Mouse (Mus musculus) limb, embryonic 15.5 days (tissue): ENCODE measurements around the gene Nfat5. TPM values are rescaled to one million over a fixed set of nuclear protein-coding genes. Genes with fewer than 3 reads are reported as not detected.

Experiments used
- ATAC-seq: fragments of 200-750 bp; cut with Nextera tagmentation; 2 replicates; pipeline ENCODE4 v1.8.0; 2017; ENCODE audit warnings: low read depth, moderate TSS enrichment; ENCODE audit not compliant: insufficient number of reproducible peaks, low FRiP score, low TSS enrichment
- H3K27ac ChIP-seq: fragments of 300-500 bp; sonication (generic); 2 replicates; pipeline ENCODE4 v1.5.1; 2015; ENCODE audit warnings: moderate library complexity, mild to moderate bottlenecking, inconsistent platforms
- H3K27me3 ChIP-seq: fragments of 300-500 bp; sonication (generic); 2 replicates; pipeline ENCODE4 v1.6.1; 2015; ENCODE audit warnings: inconsistent platforms
- H3K36me3 ChIP-seq: fragments of 300-500 bp; sonication (generic); 2 replicates; pipeline ENCODE4 v1.6.1; 2015; ENCODE audit warnings: inconsistent platforms
- H3K4me1 ChIP-seq: fragments of 300-500 bp; sonication (generic); 2 replicates; pipeline ENCODE4 v1.6.1; 2015; ENCODE audit warnings: inconsistent platforms
- H3K4me2 ChIP-seq: fragments of 300-500 bp; sonication (generic); 2 replicates; pipeline ENCODE4 v1.6.1; 2015; ENCODE audit warnings: mild to moderate bottlenecking, inconsistent platforms
- H3K4me3 ChIP-seq: fragments of 300-500 bp; sonication (generic); 2 replicates; pipeline ENCODE4 v1.5.1; 2015; ENCODE audit warnings: mild to moderate bottlenecking, inconsistent platforms
- H3K9ac ChIP-seq: fragments of 300-500 bp; sonication (generic); 2 replicates; pipeline ENCODE4 v1.6.1; 2015; ENCODE audit warnings: inconsistent platforms
- H3K9me3 ChIP-seq: fragments of 300-500 bp; sonication (generic); 2 replicates; pipeline ENCODE4 v1.6.1; 2016; ENCODE audit warnings: inconsistent platforms
- WGBS: fragments of 180-500 bp; shearing (Covaris S2); methylation state at CpG from one replicate; pipeline ENCODE4 v1.1.7; 2015; 5-methylcytosine and 5-hydroxymethylcytosine counted together
- polyA plus RNA-seq: library from polyadenylated mRNA; unstranded; fragments of >200 nt; fragmentation: Nextera tagmentation; extraction: Ambion mirVana; gene quantifications from 2 replicates; pipeline ENCODE4 v1.2.1, GENCODE M21; 2015

Nfat5 gene
- polyA plus RNA-seq, result 17.7 and 22.0 TPM in 2 replicates

- Histone ChIP-seq H3K4me3 (peak within 1 kb of the TSS; percentile 96), H3K4me1 (peaks cover 20% of the 10 kb centered on the region), H3K36me3 (no peaks in the 10 kb centered on the region), H3K4me2 (peak within 1 kb of the TSS; percentile 58), H3K9me3 (no peaks in the 10 kb centered on the region), H3K27ac (peak within 1 kb of the TSS; percentile 95), H3K9ac (peak within 1 kb of the TSS; percentile 96), H3K27me3 (no peaks in the 10 kb centered on the region)
- peak; percentile 92 for ATAC-seq
- under 1% methylated on average over 44 of the region's 49 CpGs for WGBS
Measured at GRCm38 (mm10) chr8:107292928-107293601, at the start of gene Nfat5. TSS of gene Nfat5 (plus strand) at chr8:107293470.

DNA sequence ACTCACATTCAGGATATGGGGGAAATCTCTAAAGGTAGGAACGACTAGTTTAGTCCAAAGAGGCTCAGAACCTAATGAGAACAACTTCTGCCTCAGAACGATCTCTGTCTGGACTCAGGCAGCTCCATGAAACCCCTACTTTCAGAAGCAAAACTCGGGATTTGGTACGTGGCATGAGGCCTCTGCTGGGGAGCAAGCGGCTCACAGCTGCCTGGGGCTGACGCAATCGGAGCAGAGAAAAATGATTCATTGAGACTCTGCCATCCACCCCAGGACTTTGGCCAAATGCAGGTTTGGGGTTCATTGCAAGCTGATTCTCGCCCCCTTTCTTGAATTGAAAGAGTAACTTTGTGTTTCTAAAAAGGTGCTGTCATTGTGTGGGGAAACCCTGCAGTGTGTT, 49.1 kb upstream of the Nfat5 start:
- no peaks in the 10 kb centered on the region for H3K36me3 ChIP-seq
- 0 out of 2 replicates have a peak, but pooled peaks have one; percentile 50 for ATAC-seq
- H3K4me3 ChIP-seq, result no peak overlapping the region
- no peak overlapping the region for H3K9ac ChIP-seq
- 41% methylated on average over 8 of the region's 8 CpGs for WGBS
- peaks cover 14% of the 10 kb centered on the region for H3K4me1 ChIP-seq
- no peaks in the 10 kb centered on the region for H3K9me3 ChIP-seq
- H3K4me2 ChIP-seq, result no peak overlapping the region
- H3K27ac ChIP-seq, result peak overlapping the region; percentile 67
- H3K27me3 ChIP-seq, result no peaks in the 10 kb centered on the region

- H3K27ac ChIP-seq, result no peak overlapping the region
- no peak for ATAC-seq
- WGBS, result 58% methylated on average over 6 of the region's 6 CpGs
Measured at GRCm38 (mm10) chr8:107248456-107248855, 44.8 kb upstream of the Nfat5 start.

DNA sequence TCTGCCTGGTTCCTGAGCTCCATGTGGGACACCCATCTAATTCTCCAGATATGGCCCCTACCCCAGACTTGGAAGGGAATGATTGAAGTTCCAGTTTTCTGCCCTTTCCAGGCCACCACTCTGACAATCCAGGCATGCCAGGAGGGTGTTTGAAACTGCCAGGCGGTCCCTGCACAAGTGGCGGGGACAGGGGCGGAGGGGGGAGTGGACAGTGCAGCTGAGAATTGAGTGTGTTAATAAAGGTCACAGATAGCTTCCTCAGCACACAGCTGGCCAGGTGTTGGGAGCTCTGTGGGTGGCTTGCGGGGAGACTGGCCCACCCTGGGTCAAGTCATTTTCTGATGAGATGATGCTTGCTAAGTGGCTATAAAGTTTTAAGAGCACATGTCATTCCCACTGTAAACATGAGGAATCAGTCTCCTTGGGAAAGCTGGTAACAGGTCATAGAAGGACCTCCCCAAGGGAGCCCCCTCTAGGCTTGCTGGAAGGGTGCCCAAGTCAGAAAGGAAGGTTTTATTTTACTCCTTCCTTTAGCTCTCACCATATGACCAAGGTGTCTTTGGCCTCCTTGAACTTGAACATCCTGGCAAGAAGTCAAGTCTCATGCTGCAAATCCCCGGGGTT, 41.7 kb upstream of the Nfat5 start:
- ATAC-seq, result no peak

More at GRCm38 (mm10) chr8:107248456-107248855, 44.8 kb upstream of the Nfat5 start:
- Histone ChIP-seq H3K4me3 (no peak overlapping the region), H3K27me3 (no peaks in the 10 kb centered on the region), H3K9ac (no peak overlapping the region), H3K9me3 (no peaks in the 10 kb centered on the region), H3K4me2 (no peak overlapping the region), H3K4me1 (peaks cover 25% of the 10 kb centered on the region), H3K36me3 (no peaks in the 10 kb centered on the region)

GRCm38 (mm10) chr8:107253121-107253520, 40.1 kb upstream of the Nfat5 start:
- no peak for ATAC-seq
- no peak overlapping the region for H3K4me3 ChIP-seq
- WGBS, result 52% methylated on average over 6 of the region's 6 CpGs

More for the DNA sequence above, 41.7 kb upstream of the Nfat5 start:
- no peaks in the 10 kb centered on the region for H3K36me3 ChIP-seq
- H3K9me3 ChIP-seq, result no peaks in the 10 kb centered on the region
- no peak overlapping the region for H3K9ac ChIP-seq
- no peak overlapping the region for H3K4me3 ChIP-seq
- no peak overlapping the region for H3K27ac ChIP-seq
- H3K4me2 ChIP-seq, result no peak overlapping the region
- H3K27me3 ChIP-seq, result no peaks in the 10 kb centered on the region
- peaks cover 22% of the 10 kb centered on the region for H3K4me1 ChIP-seq
- WGBS, result 61% methylated on average over 5 of the region's 5 CpGs

DNA sequence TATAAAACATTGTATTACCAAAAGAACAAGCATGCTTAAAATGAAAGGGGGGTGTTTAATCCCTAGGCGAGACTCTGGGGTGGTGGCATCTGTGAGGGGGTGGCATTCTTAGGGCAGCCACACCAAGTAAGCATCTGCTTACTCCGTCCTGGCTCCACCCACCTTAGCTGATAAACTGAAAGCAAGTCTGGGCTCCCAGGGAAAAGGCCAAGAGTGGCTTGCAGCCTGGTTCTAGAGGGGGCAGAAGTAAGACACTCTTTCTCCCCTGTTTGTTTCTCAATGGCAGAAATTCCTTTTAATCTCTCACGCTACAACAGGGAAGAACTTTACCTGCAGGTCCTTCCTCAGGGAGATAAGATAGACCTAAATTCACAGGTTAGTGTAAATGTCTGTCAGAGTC, 38.9 kb upstream of the Nfat5 start:
- Histone ChIP-seq H3K27ac (0 out of 2 replicates have a peak overlapping the region, but pooled peaks have one; percentile 39), H3K4me3 (no peak overlapping the region), H3K36me3 (no peaks in the 10 kb centered on the region), H3K4me2 (no peak overlapping the region), H3K4me1 (peaks cover 24% of the 10 kb centered on the region), H3K9me3 (no peaks in the 10 kb centered on the region), H3K9ac (no peak overlapping the region), H3K27me3 (no peaks in the 10 kb centered on the region)
- WGBS, result 54% methylated on average over 3 of the region's 3 CpGs
- no peak for ATAC-seq

More at GRCm38 (mm10) chr8:107253121-107253520, 40.1 kb upstream of the Nfat5 start:
- Histone ChIP-seq H3K9ac (no peak overlapping the region), H3K9me3 (no peaks in the 10 kb centered on the region), H3K4me2 (no peak overlapping the region), H3K4me1 (peaks cover 29% of the 10 kb centered on the region), H3K27me3 (no peaks in the 10 kb centered on the region), H3K27ac (no peak overlapping the region), H3K36me3 (no peaks in the 10 kb centered on the region)

DNA sequence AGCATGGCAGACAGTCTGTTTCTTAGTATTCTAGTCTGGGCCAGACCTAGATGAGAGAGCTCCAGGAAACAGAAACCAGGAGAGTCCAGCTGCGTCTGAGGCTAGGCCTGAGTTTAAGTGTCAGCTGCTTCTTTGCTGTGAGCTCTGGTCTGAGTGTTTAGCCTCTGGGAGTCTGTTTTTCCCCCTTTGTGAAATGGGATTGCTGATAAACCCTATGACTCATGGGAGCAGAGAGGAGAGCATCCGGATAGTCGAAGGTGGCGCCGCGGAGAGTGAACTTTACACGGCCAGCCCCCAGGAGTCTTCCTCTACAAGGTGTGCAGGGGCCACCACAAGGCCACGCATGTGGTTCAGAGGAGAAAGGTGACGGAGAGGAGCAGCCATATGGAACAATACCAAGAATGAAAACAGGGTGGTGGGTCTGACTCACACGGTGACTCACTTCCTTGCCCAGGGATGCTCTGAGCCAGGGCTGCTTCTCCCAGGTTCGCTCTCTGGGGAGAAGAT, 38.3 kb upstream of the Nfat5 start:
- Histone ChIP-seq H3K9ac (no peak overlapping the region), H3K4me2 (no peak overlapping the region), H3K9me3 (no peaks in the 10 kb centered on the region), H3K4me1 (peaks cover 24% of the 10 kb centered on the region), H3K4me3 (no peak overlapping the region), H3K27me3 (no peaks in the 10 kb centered on the region), H3K36me3 (no peaks in the 10 kb centered on the region), H3K27ac (peak overlapping the region; percentile 39; the same call in 1 of the 2 replicates)
- no peak for ATAC-seq
- WGBS, result 68% methylated on average over 11 of the region's 11 CpGs

DNA sequence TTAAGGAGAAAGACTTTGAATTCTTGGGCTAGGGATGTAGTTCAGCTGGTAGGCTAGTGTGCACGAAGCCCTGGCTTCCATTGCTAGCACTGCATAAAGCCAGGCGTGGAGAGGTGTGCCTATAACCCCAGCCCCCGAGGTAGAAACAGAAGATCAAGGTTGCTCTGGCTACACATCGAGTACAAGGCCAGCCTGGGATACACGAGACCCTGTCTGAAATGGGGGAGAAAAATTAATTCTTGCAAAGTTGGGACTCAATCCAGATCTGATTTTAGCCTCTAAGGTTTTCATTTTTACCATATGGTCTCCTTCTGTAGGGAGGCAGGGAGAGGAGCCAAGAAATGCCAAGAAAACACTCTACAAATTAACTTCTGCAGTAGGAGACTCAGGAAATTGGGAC, 36.0 kb upstream of the Nfat5 start:
- ATAC-seq, result 0 out of 2 replicates have a peak, but pooled peaks have one; percentile 14
- Histone ChIP-seq H3K36me3 (no peaks in the 10 kb centered on the region), H3K4me1 (peaks cover 12% of the 10 kb centered on the region)

DNA sequence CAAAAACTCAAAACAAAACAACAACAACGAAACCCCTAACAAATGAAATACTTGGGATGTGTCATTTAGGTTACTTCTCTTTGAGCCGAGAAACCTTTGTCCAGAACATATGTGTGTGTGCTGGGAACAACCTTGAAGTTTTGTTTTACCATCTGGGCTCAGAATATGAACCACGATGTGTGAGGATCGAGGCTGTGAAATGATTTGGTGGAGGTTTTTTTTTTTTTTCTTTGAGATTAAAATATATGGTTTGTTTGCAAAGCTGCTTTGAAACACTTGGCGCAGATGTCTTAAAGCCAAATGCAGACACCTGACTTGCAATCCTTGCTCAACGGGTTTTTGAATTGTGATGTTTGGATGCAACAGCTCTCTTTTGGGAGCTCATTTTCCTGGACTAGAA, 33.1 kb upstream of the Nfat5 start:
- Histone ChIP-seq H3K4me3 (no peak overlapping the region), H3K9ac (no peak overlapping the region), H3K4me2 (no peak overlapping the region), H3K9me3 (no peaks in the 10 kb centered on the region), H3K27me3 (no peaks in the 10 kb centered on the region), H3K4me1 (peaks cover 12% of the 10 kb centered on the region), H3K36me3 (no peaks in the 10 kb centered on the region), H3K27ac (no peak overlapping the region)
- ATAC-seq, result no peak
- 76% methylated on average over 6 of the region's 6 CpGs for WGBS

More for the DNA sequence above, 36.0 kb upstream of the Nfat5 start:
- no peak overlapping the region for H3K4me2 ChIP-seq
- H3K27ac ChIP-seq, result peak overlapping the region; percentile 47
- WGBS, result 42% methylated on average over 5 of the region's 5 CpGs
- H3K4me3 ChIP-seq, result no peak overlapping the region
- H3K9ac ChIP-seq, result no peak overlapping the region
- no peaks in the 10 kb centered on the region for H3K27me3 ChIP-seq
- no peaks in the 10 kb centered on the region for H3K9me3 ChIP-seq

- Histone ChIP-seq H3K9ac (no peak overlapping the region), H3K4me3 (no peak overlapping the region), H3K27me3 (no peaks in the 10 kb centered on the region), H3K4me1 (peaks cover 12% of the 10 kb centered on the region), H3K9me3 (no peaks in the 10 kb centered on the region), H3K4me2 (no peak overlapping the region), H3K36me3 (no peaks in the 10 kb centered on the region), H3K27ac (no peak overlapping the region)
- WGBS, result 65% methylated on average over 4 of the region's 4 CpGs
- ATAC-seq, result no peak
Measured at GRCm38 (mm10) chr8:107261172-107261571, 32.1 kb upstream of the Nfat5 start.

GRCm38 (mm10) chr8:107262046-107262705, 31.1 kb upstream of the Nfat5 start:
- no peaks in the 10 kb centered on the region for H3K36me3 ChIP-seq
- H3K9me3 ChIP-seq, result no peaks in the 10 kb centered on the region
- whole genome bisulfite sequencing, result 77% methylated on average over 8 of the region's 8 CpGs
- no peak overlapping the region for H3K27ac ChIP-seq
- no peak for ATAC-seq
- H3K27me3 ChIP-seq, result no peaks in the 10 kb centered on the region
- peaks cover 3% of the 10 kb centered on the region for H3K4me1 ChIP-seq
- H3K4me2 ChIP-seq, result no peak overlapping the region
- H3K4me3 ChIP-seq, result no peak overlapping the region
- no peak overlapping the region for H3K9ac ChIP-seq

- H3K9ac ChIP-seq, result no peak overlapping the region
- H3K4me1 ChIP-seq, result 0 out of 2 replicates have a peak, but pooled peaks cover 2% of the 10 kb centered on the region
- 77% methylated on average over 10 of the region's 10 CpGs for WGBS
- H3K4me2 ChIP-seq, result no peak overlapping the region
- H3K27me3 ChIP-seq, result no peaks in the 10 kb centered on the region
- no peaks in the 10 kb centered on the region for H3K9me3 ChIP-seq
- H3K4me3 ChIP-seq, result no peak overlapping the region
- no peak for ATAC-seq
- H3K36me3 ChIP-seq, result no peaks in the 10 kb centered on the region
- no peak overlapping the region for H3K27ac ChIP-seq
Measured at GRCm38 (mm10) chr8:107265811-107266210, 27.5 kb upstream of the Nfat5 start.
